Mouse (Mus musculus) natural killer cell, adult 2 months (primary cell): ENCODE data around the gene Prkaa2.

Source experiments
- DNase-seq, 2 experiments: peaks; one replicate each; pipeline ENCODE4 v3.0.0; 2022; ENCODE audit warnings: low spot score in 2 of 2

Prkaa2 gene

GRCm38 (mm10) chr4:105108641-105109198, 970 bp downstream of the Prkaa2 start:
- no peak for DNase-seq

- DNase-seq = no peak
Observed at GRCm38 (mm10) chr4:105107943-105108640, 1.6 kb downstream of the Prkaa2 start.

- no peak for DNase-seq
Observed at GRCm38 (mm10) chr4:105104099-105104872, 5.4 kb downstream of the Prkaa2 start.

GRCm38 (mm10) chr4:105101337-105101688, 8.4 kb downstream of the Prkaa2 start:
- DNase-seq = no peak

- DNase-seq = no peak
Observed at GRCm38 (mm10) chr4:105100508-105101336, 9.0 kb downstream of the Prkaa2 start.

- no peak for DNase-seq
Observed at GRCm38 (mm10) chr4:105098660-105099059, 11.0 kb downstream of the Prkaa2 start.

GRCm38 (mm10) chr4:105098158-105098557, 11.5 kb downstream of the Prkaa2 start:
- no peak for DNase-seq

- DNase-seq = no peak
Observed at GRCm38 (mm10) chr4:105095316-105095715, 14.4 kb downstream of the Prkaa2 start.

GRCm38 (mm10) chr4:105093951-105094350, 15.7 kb downstream of the Prkaa2 start:
- no peak for DNase-seq

GRCm38 (mm10) chr4:105090417-105090816, 19.3 kb downstream of the Prkaa2 start:
- no peak for DNase-seq

- DNase-seq = no peak
Observed at GRCm38 (mm10) chr4:105089386-105089785, 20.3 kb downstream of the Prkaa2 start.

- no peak for DNase-seq
Observed at GRCm38 (mm10) chr4:105088671-105089070, 21.0 kb downstream of the Prkaa2 start.

GRCm38 (mm10) chr4:105076152-105076551, 33.5 kb downstream of the Prkaa2 start:
- no peak for DNase-seq

- no peak for DNase-seq
Observed at GRCm38 (mm10) chr4:105071761-105072427, 37.8 kb downstream of the Prkaa2 start.

GRCm38 (mm10) chr4:105070982-105071381, 38.7 kb downstream of the Prkaa2 start:
- peak in 1 of 2 experiments; percentile 20 for DNase-seq

GRCm38 (mm10) chr4:105051291-105051690, 58.4 kb downstream of the Prkaa2 start:
- no peak for DNase-seq

- no peak for DNase-seq
Observed at GRCm38 (mm10) chr4:105050041-105050440, 59.6 kb downstream of the Prkaa2 start.

GRCm38 (mm10) chr4:105034259-105034658, 75.4 kb downstream of the Prkaa2 start:
- DNase-seq = no peak

- DNase-seq = no peak
Observed at GRCm38 (mm10) chr4:105033153-105033552, 76.5 kb downstream of the Prkaa2 start.

- no peak for DNase-seq
Observed at GRCm38 (mm10) chr4:105031104-105031503, 78.6 kb downstream of the Prkaa2 start.

GRCm38 (mm10) chr4:105027278-105027677, 82.4 kb downstream of the Prkaa2 start:
- no peak for DNase-seq
